In genomic region chr2:84799041-84799561, GRCm38 (mm10) we compare ENCODE assay signal across 8 mouse cellular contexts. TPM values are rescaled to one million over a fixed set of nuclear protein-coding genes. Genes with fewer than 3 reads are reported as not detected.
DNase-seq lines count a peak whose midpoint lies in the region; ATAC-seq and TF ChIP-seq lines count a peak whose summit lies in the region.

No protein-coding gene starts in this region.

- peak overlapping the region; percentile 23; the same call in 1 of the 2 replicates for H3K9ac ChIP-seq in ES-E14 (ENCODE audit: insufficient read depth, low read depth, low read length, poor library complexity, severe bottlenecking)
- H3K9ac ChIP-seq in forebrain, embryonic 11.5 days (ENCODE audit: low read length), result peak overlapping the region; percentile 66
- H3K9ac ChIP-seq in liver, embryonic 14.5 days (replicated peaks), result peak overlapping the region; percentile 88
- H3K9ac ChIP-seq in neural tube, embryonic 11.5 days (ENCODE audit: low read length), result peak overlapping the region; percentile 64

- TF ChIP-seq EP300 in liver, embryonic 14.5 days (IDR thresholded peaks at IDR 0.05; ENCODE audit: low read depth), result peak; percentile 13

- peak overlapping the region; percentile 65 to 72 for H3K4me3 ChIP-seq in ES-E14 (ENCODE audit: insufficient read depth in 1 of 2, low read depth in 1 of 2, low read length in 2 of 2, poor library complexity in 1 of 2, severe bottlenecking in 1 of 2)
- peak overlapping the region; percentile 52 for H3K4me3 ChIP-seq in forebrain, embryonic 11.5 days (ENCODE audit: low read depth, low read length)
- peak overlapping the region; percentile 83 to 84 for H3K4me3 ChIP-seq in liver, embryonic 14.5 days (ENCODE audit: insufficient read depth in 1 of 2, low read depth in 2 of 2, low read length in 2 of 2)
- H3K4me3 ChIP-seq in neural tube, embryonic 11.5 days (ENCODE audit: low read depth, low read length), result peak overlapping the region; percentile 53

- ATAC-seq in forebrain, embryonic 11.5 days (replicated peaks; ENCODE audit: low FRiP score), result peak; percentile 63
- peak; percentile 66 for ATAC-seq in liver, embryonic 14.5 days (ENCODE audit: insufficient read depth)
- ATAC-seq in neural tube, embryonic 11.5 days (ENCODE audit: insufficient read depth, low FRiP score, low TSS enrichment), result peak; percentile 64

- WGBS in forebrain, embryonic 11.5 days, result 2% methylated on average over 11 of the region's 16 CpGs
- under 1% methylated on average over 16 of the region's 16 CpGs for WGBS in liver, embryonic 14.5 days (ENCODE audit: insufficient replicate concordance)
- under 1% methylated on average over 10 of the region's 16 CpGs for WGBS in neural tube, embryonic 11.5 days

- H3K27ac ChIP-seq in ES-E14 (ENCODE audit: insufficient read depth, low read depth, low read length, poor library complexity, severe bottlenecking), result no peak overlapping the region
- H3K27ac ChIP-seq in forebrain, embryonic 11.5 days (ENCODE audit: low read depth, low read length), result no peak overlapping the region
- peak overlapping the region; percentile 97 for H3K27ac ChIP-seq in liver, embryonic 14.5 days
- no peak overlapping the region for H3K27ac ChIP-seq in neural tube, embryonic 11.5 days (ENCODE audit: low read depth, low read length)

- peak; percentile 34 for DNase-seq in ES-E14 (ENCODE audit: low read depth, low spot score)
- peak; percentile 82 for DNase-seq in c-Kit-positive CD71-positive TER-119-negative erythroid progenitor cells, embryonic 14.5 days (ENCODE audit: low read depth)
- DNase-seq in forebrain, embryonic 11.5 days (ENCODE audit: low spot score), result peak; percentile 65
- peak; percentile 83 to 85 for DNase-seq in heart, postnatal 10 days
- DNase-seq in kidney, postnatal 36 days, result peak; percentile 84 to 85
- peak; percentile 82 to 84 (median 83) for DNase-seq in liver, embryonic 14.5 days (ENCODE audit: low read depth in 3 of 3, low spot score in 3 of 3)
- DNase-seq in neural tube, embryonic 11.5 days (ENCODE audit: low spot score), result peak; percentile 57
- peak; percentile 75 for DNase-seq in testis, postnatal 10 days (ENCODE audit: low spot score)

- peak; percentile 83 for TF ChIP-seq CTCF in liver, embryonic 14.5 days (IDR thresholded peaks at IDR 0.05; ENCODE audit: low read depth)

- in situ Hi-C loops in ES-E14 (cut with MboI; ENCODE audit: low sequenced_read_pairs in 2 of 2, unreplicated experiment in 2 of 2), result no loop called here

- no peaks in the 10 kb centered on the region for H3K27me3 ChIP-seq in forebrain, embryonic 11.5 days (ENCODE audit: control insufficient read depth, insufficient read depth, low read length)
- no peaks in the 10 kb centered on the region for H3K27me3 ChIP-seq in liver, embryonic 14.5 days (ENCODE audit: control insufficient read depth, insufficient read depth, low read length)
- no peaks in the 10 kb centered on the region for H3K27me3 ChIP-seq in neural tube, embryonic 11.5 days (ENCODE audit: control insufficient read depth, insufficient read depth, low read length)

- H3K9me3 ChIP-seq in ES-E14 (ENCODE audit: control insufficient read depth, insufficient read depth, low read depth, low read length), result no peaks in the 10 kb centered on the region
- H3K9me3 ChIP-seq in forebrain, embryonic 11.5 days (ENCODE audit: control insufficient read depth, low read length), result no peaks in the 10 kb centered on the region
- no peaks in the 10 kb centered on the region for H3K9me3 ChIP-seq in liver, embryonic 14.5 days (ENCODE audit: control insufficient read depth, low read length)
- H3K9me3 ChIP-seq in neural tube, embryonic 11.5 days (ENCODE audit: control insufficient read depth, low read length), result no peaks in the 10 kb centered on the region

- peak overlapping the region; percentile 59 for H3K4me2 ChIP-seq in forebrain, embryonic 11.5 days (ENCODE audit: low read depth, low read length, severe bottlenecking)
- H3K4me2 ChIP-seq in liver, embryonic 14.5 days (ENCODE audit: low read depth), result peak overlapping the region; percentile 95
- H3K4me2 ChIP-seq in neural tube, embryonic 11.5 days (ENCODE audit: low read depth), result peak overlapping the region; percentile 79

- intact Hi-C loops in heart, postnatal 10 days (cut with DNase I), result loop anchor here (2.0 to 5.0 kb wide), 2 partner anchors 42 to 58 kb away; no protein-coding TSS in a partner anchor

- peaks cover 0 to 2% of the 10 kb centered on the region in 2 experiments; a peak in 1 of 4 replicates for H3K4me1 ChIP-seq in ES-E14 (ENCODE audit: control insufficient read depth in 2 of 2, insufficient read depth in 2 of 2, low read length in 2 of 2, poor library complexity in 1 of 2)
- no peaks in the 10 kb centered on the region for H3K4me1 ChIP-seq in forebrain, embryonic 11.5 days (replicated peaks; ENCODE audit: control insufficient read depth, insufficient read depth, low read length)
- peaks cover 21 to 32% of the 10 kb centered on the region in 2 experiments for H3K4me1 ChIP-seq in liver, embryonic 14.5 days (replicated peaks; ENCODE audit: control insufficient read depth in 2 of 2, insufficient read depth in 2 of 2, low read length in 1 of 2)
- 0 out of 2 replicates have a peak, but pooled peaks cover 3% of the 10 kb centered on the region for H3K4me1 ChIP-seq in neural tube, embryonic 11.5 days (ENCODE audit: control insufficient read depth, insufficient read depth, low read length)

- H3K36me3 ChIP-seq in ES-E14 (ENCODE audit: control insufficient read depth, insufficient read depth, low read length, poor library complexity, severe bottlenecking), result no peaks in the 10 kb centered on the region
- no peaks in the 10 kb centered on the region for H3K36me3 ChIP-seq in forebrain, embryonic 11.5 days (ENCODE audit: control insufficient read depth, insufficient read depth, low read length)
- peaks cover 25% of the 10 kb centered on the region for H3K36me3 ChIP-seq in liver, embryonic 14.5 days (replicated peaks; ENCODE audit: control insufficient read depth, insufficient read depth, low read depth)
- no peaks in the 10 kb centered on the region for H3K36me3 ChIP-seq in neural tube, embryonic 11.5 days (ENCODE audit: control insufficient read depth, insufficient read depth, low read length)

TF ChIP-seq in ES-E14, 5 proteins besides CTCF, POLR2A, EP300 and RAD21:
- TF ChIP-seq HCFC1 (IDR thresholded peaks at IDR 0.05; ENCODE audit: borderline replicate concordance, insufficient read depth, low read length) (no peak), CHD2 (IDR thresholded peaks at IDR 0.05; ENCODE audit: low read depth, low read length) (no peak), ZC3H11A (IDR thresholded peaks at IDR 0.05; ENCODE audit: borderline replicate concordance, low read depth, low read length) (no peak), ZNF384 (IDR thresholded peaks at IDR 0.05; ENCODE audit: low read depth, low read length) (no peak), MAFK (IDR thresholded peaks at IDR 0.05; ENCODE audit: insufficient read depth, low read depth, low read length) (no peak)

RNA-seq across cellular contexts. Expression of gene Ube2l6, which starts 0.5 kb away (rescaled TPM):
- 0.58 and 1.9 TPM in 2 replicates for total RNA-seq in ES-E14 (2012; rRNA removed)
- 36.6 and 38.4 TPM in 2 replicates for polyA plus RNA-seq in forebrain, embryonic 11.5 days (2014; fragmentation: Nextera tagmentation; extraction: Ambion mirVana)
- total RNA-seq in heart, postnatal 10 days (2021), result 10 to 100 TPM; 22.3 to 36.8 TPM
- polyA plus RNA-seq in liver, embryonic 14.5 days (2012; rRNA removed), result 243 and 304 TPM in 2 replicates
- 469 and 479 TPM in 2 replicates for polyA plus RNA-seq in liver, embryonic 14.5 days (2014; fragmentation: Nextera tagmentation; extraction: Ambion mirVana)
- polyA plus RNA-seq in neural tube, embryonic 11.5 days (2014; fragmentation: Nextera tagmentation; extraction: Ambion mirVana), result 32.8 and 34.9 TPM in 2 replicates

RNA-seq across cellular contexts. Expression of gene Smtnl1, which starts 23.4 kb away (rescaled TPM):
- 4.4 and 4.9 TPM in 2 replicates for total RNA-seq in ES-E14 (2012; rRNA removed)
- polyA plus RNA-seq in forebrain, embryonic 11.5 days (2014; fragmentation: Nextera tagmentation; extraction: Ambion mirVana), result not detected in 2 replicates
- total RNA-seq in heart, postnatal 10 days (2021), result under 1 TPM in 1 of 2 experiments, not detected in 1; 0.14 TPM
- 0.09 and 0.38 TPM in 2 replicates for polyA plus RNA-seq in liver, embryonic 14.5 days (2012; rRNA removed)
- polyA plus RNA-seq in liver, embryonic 14.5 days (2014; fragmentation: Nextera tagmentation; extraction: Ambion mirVana), result 0.23 and 0.25 TPM in 2 replicates
- polyA plus RNA-seq in neural tube, embryonic 11.5 days (2014; fragmentation: Nextera tagmentation; extraction: Ambion mirVana), result 0.29 TPM in 1 of 2 replicates, not detected in the other

RNA-seq across cellular contexts. Expression of gene Serping1, which starts 23.9 kb away (rescaled TPM):
- total RNA-seq in ES-E14 (2012; rRNA removed), result 6.3 and 12.2 TPM in 2 replicates
- 30.4 and 35.7 TPM in 2 replicates for polyA plus RNA-seq in forebrain, embryonic 11.5 days (2014; fragmentation: Nextera tagmentation; extraction: Ambion mirVana)
- 10 to 100 TPM; 59.2 to 60.4 TPM for total RNA-seq in heart, postnatal 10 days (2021)
- 32.4 and 35.4 TPM in 2 replicates for polyA plus RNA-seq in liver, embryonic 14.5 days (2012; rRNA removed)
- polyA plus RNA-seq in liver, embryonic 14.5 days (2014; fragmentation: Nextera tagmentation; extraction: Ambion mirVana), result 45.4 and 61.5 TPM in 2 replicates
- polyA plus RNA-seq in neural tube, embryonic 11.5 days (2014; fragmentation: Nextera tagmentation; extraction: Ambion mirVana), result 30.9 and 31.9 TPM in 2 replicates

RNA-seq across cellular contexts. Expression of gene Timm10, which starts 27.7 kb away (rescaled TPM):
- total RNA-seq in ES-E14 (2012; rRNA removed), result 60.2 and 73.5 TPM in 2 replicates
- 43.0 and 43.4 TPM in 2 replicates for polyA plus RNA-seq in forebrain, embryonic 11.5 days (2014; fragmentation: Nextera tagmentation; extraction: Ambion mirVana)
- total RNA-seq in heart, postnatal 10 days (2021), result 100 to 1,000 TPM; 122 to 124 TPM
- polyA plus RNA-seq in liver, embryonic 14.5 days (2012; rRNA removed), result 39.8 and 46.6 TPM in 2 replicates
- polyA plus RNA-seq in liver, embryonic 14.5 days (2014; fragmentation: Nextera tagmentation; extraction: Ambion mirVana), result 40.6 and 41.5 TPM in 2 replicates
- 53.3 and 56.6 TPM in 2 replicates for polyA plus RNA-seq in neural tube, embryonic 11.5 days (2014; fragmentation: Nextera tagmentation; extraction: Ambion mirVana)

RNA-seq across cellular contexts. Expression of gene Slc43a1, which starts 39.5 kb away (rescaled TPM):
- total RNA-seq in ES-E14 (2012; rRNA removed), result 30.2 and 47.0 TPM in 2 replicates
- 22.0 and 27.5 TPM in 2 replicates for polyA plus RNA-seq in forebrain, embryonic 11.5 days (2014; fragmentation: Nextera tagmentation; extraction: Ambion mirVana)
- total RNA-seq in heart, postnatal 10 days (2021), result 1 to 10 TPM; 2.2 to 3.4 TPM
- 144 and 151 TPM in 2 replicates for polyA plus RNA-seq in liver, embryonic 14.5 days (2012; rRNA removed)
- polyA plus RNA-seq in liver, embryonic 14.5 days (2014; fragmentation: Nextera tagmentation; extraction: Ambion mirVana), result 174 and 198 TPM in 2 replicates
- polyA plus RNA-seq in neural tube, embryonic 11.5 days (2014; fragmentation: Nextera tagmentation; extraction: Ambion mirVana), result 17.8 and 19.1 TPM in 2 replicates

Comparison
In these comparisons a context has a peak if more than half of its experiments do, and no peak if none do; other contexts are left out.
1. DNase-seq: peak in every context shown above with its lines; median percentile 84 in kidney, postnatal 36 days; 84 in heart, postnatal 10 days; 83 in liver, embryonic 14.5 days; 82 in c-Kit-positive CD71-positive TER-119-negative erythroid progenitor cells, embryonic 14.5 days; 75 in testis, postnatal 10 days; 65 in forebrain, embryonic 11.5 days; 57 in neural tube, embryonic 11.5 days; 34 in ES-E14.
2. H3K9ac ChIP-seq: peak in every context shown above with its lines; median percentile 88 in liver, embryonic 14.5 days; 66 in forebrain, embryonic 11.5 days; 64 in neural tube, embryonic 11.5 days; 23 in ES-E14.